Mouse (Mus musculus): ENCODE results near the gene Mycl. TPM values are rescaled to one million over a fixed set of nuclear protein-coding genes. Genes with fewer than 3 reads are reported as not detected.

The Mycl gene
- polyA plus RNA-seq (2015; fragmentation: Nextera tagmentation; extraction: Ambion mirVana) = 30.1 and 33.2 TPM in 2 replicates

DNA sequence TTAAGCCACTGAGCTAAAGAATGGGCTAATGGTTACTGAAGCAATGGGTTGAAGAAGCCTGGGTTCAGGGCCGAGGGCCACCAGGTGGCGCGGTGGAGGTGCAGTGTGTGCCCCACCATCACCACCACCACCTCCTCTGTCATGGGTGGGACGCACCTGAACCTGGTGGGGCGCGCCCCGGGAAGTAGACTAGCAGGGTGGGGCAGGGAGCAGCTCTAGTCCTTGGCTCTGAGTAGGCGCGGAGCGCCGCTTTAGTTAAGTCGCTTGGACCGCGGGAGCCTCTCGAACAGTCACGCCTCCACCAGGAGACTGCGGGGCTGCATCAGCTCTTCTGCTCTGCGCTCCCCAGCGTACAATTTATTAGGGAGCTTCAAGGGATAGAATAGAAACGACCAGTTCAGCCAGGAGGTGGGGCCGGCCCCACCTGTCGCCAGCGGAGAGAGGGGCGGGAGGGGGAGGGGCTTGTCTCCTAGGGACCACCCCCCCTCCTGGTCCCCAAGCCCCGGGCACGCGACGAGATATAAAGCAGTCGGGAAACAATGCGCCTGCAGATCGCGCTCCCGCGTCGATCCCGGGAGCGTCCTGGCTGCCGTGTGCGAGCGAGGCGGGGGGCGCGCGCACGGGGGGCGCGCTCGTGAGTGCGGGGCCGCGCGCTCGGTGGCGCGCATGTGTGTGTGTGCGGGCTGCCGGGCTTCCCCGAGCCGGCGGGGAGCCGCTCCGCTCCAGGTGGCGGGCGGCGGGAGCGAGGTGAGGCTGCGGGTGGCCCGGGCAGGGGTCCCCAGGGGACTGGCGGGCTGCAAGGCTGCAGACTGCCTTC lies at the start of gene Mycl:
Gene Mycl (plus strand): TSS at position 249 of the 817 bp plus-strand sequence.

GRCm38 (mm10) chr4:122961100-122961567 lies 34.3 kb upstream of the Mycl start, which contains the start of gene Mfsd2a:
Mfsd2a (minus strand) TSS chr4:122961188.

GRCm38 (mm10) chr4:123016451-123016957 lies 21.1 kb downstream of the Mycl start, which contains the start of gene Trit1:
Trit1 (plus strand) TSS chr4:123016597.

Other genes starting within 250 kb of the Mycl start
- gene Ppt1, start 159.4 kb upstream of the Mycl start, polyA plus RNA-seq (2015; fragmentation: Nextera tagmentation; extraction: Ambion mirVana) = 47.8 and 50.4 TPM in 2 replicates
- gene Cap1, start 109.6 kb upstream of the Mycl start, polyA plus RNA-seq (2015; fragmentation: Nextera tagmentation; extraction: Ambion mirVana) = 126 and 136 TPM in 2 replicates
- 3.5 and 4.8 TPM in 2 replicates for gene Mfsd2a, start 34.5 kb upstream of the Mycl start, polyA plus RNA-seq (2015; fragmentation: Nextera tagmentation; extraction: Ambion mirVana)
- 13.2 and 13.5 TPM in 2 replicates for gene Trit1, start 20.9 kb downstream of the Mycl start, polyA plus RNA-seq (2015; fragmentation: Nextera tagmentation; extraction: Ambion mirVana)
- gene Bmp8b, start 109.5 kb downstream of the Mycl start, polyA plus RNA-seq (2015; fragmentation: Nextera tagmentation; extraction: Ambion mirVana) = 0.94 and 1.5 TPM in 2 replicates
- gene Oxct2b, start 120.6 kb downstream of the Mycl start, polyA plus RNA-seq (2015; fragmentation: Nextera tagmentation; extraction: Ambion mirVana) = 0.13 TPM in 1 of 2 replicates, not detected in the other
- gene Ppie, start 144.3 kb downstream of the Mycl start, polyA plus RNA-seq (2015; fragmentation: Nextera tagmentation; extraction: Ambion mirVana) = 51.4 and 54.7 TPM in 2 replicates
- 0.11 and 0.13 TPM in 2 replicates for gene Hpcal4, start 187.6 kb downstream of the Mycl start, polyA plus RNA-seq (2015; fragmentation: Nextera tagmentation; extraction: Ambion mirVana)
- not detected in 2 replicates for gene Nt5c1a, start 205.9 kb downstream of the Mycl start, polyA plus RNA-seq (2015; fragmentation: Nextera tagmentation; extraction: Ambion mirVana)
- gene Heyl, start 237.9 kb downstream of the Mycl start, polyA plus RNA-seq (2015; fragmentation: Nextera tagmentation; extraction: Ambion mirVana) = 5.6 and 6.0 TPM in 2 replicates

All from urinary bladder, postnatal 0 days (tissue).